Mouse (Mus musculus) small intestine, adult 2 months (tissue): ENCODE measurements around the gene Cep57l1.

Source experiments
- CTCF ChIP-seq: fragments of 200-500 bp; IDR thresholded peaks from 2 replicates; pipeline ENCODE4 v1.5.1; 2012; ENCODE audit warnings: low read depth, mild to moderate bottlenecking, control low read depth, inconsistent platforms, low read length, moderate library complexity, mixed read lengths; ENCODE audit not compliant: insufficient replicate concordance, insufficient read length; ENCODE audit errors: extremely low read depth
- POLR2A ChIP-seq: fragments of 200-500 bp; IDR thresholded peaks from 2 replicates; pipeline ENCODE4 v1.6.1; 2012; ENCODE audit warnings: low read depth, mild to moderate bottlenecking, control low read depth, inconsistent platforms, low read length, moderate library complexity

GRCm38 (mm10) chr10:41758041-41758440, 51.6 kb downstream of the Cep57l1 start:
- no peak for TF ChIP-seq CTCF
- no peak for TF ChIP-seq POLR2A
